In the genomic region with DNA sequence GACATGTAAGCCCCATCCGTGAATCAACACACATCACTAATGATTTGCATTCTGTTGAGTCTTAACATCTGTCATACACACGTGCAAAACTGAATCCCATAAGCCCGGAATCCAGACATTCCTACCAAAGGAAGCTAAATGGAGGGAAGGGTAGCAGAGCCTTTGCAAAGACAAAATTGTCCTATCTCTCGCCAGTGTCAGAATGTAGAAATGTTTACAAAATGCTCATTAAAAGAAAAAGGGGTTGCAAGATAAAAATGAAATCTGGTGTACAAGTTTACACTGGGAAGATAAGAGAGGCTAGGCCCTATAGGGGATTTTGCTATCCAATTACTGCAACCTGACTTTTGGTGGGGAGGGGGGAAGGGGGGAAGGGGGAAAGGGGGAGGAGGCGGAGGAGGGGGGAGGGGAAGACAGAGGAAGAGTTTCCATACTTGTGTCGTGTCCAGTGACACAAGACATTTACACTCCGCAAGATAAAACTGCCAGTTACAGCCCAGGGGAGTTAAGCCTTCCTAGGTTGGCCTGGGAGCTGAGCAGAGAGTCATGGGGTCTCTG, we compare ENCODE assay signal across 30 mouse cellular contexts. TPM values are rescaled to one million over a fixed set of nuclear protein-coding genes. Genes with fewer than 3 reads are reported as not detected.
DNase-seq lines count a peak whose midpoint lies in the region; ATAC-seq and TF ChIP-seq lines count a peak whose summit lies in the region.
"Had no signal": no experiment of that assay in that cellular context is flagged by ENCODE, and none has a peak within 500 bp of the region (broad histone marks: within the 10 kb centered on the region; RNA-seq: fewer than 3 reads in every experiment).

Bmp10 (plus strand) TSS at position 508 of the 558 bp plus-strand sequence.

- ATAC-seq in heart, embryonic 13.5 days (ENCODE audit: extremely low read depth, insufficient number of reproducible peaks, low FRiP score, low TSS enrichment), result no peak
- ATAC-seq in liver, postnatal 0 days, result no peak
- ATAC-seq in kidney, embryonic 15.5 days (replicated peaks; ENCODE audit: low FRiP score), result no peak
- ATAC-seq: activated CD4-positive, CD25-positive, alpha-beta regulatory T cell, adult 4 months; forebrain, embryonic 13.5 days; midbrain, embryonic 13.5 days had no signal

- H3K27ac ChIP-seq in heart, embryonic 13.5 days (replicated peaks), result peak within 1 kb of the TSS; percentile 80
- H3K27ac ChIP-seq in liver, postnatal 0 days (ENCODE audit: low read depth), result peak within 1 kb of the TSS; percentile 52; the same call in 1 of the 2 replicates
- no peak within 1 kb of the TSS for H3K27ac ChIP-seq in kidney, embryonic 15.5 days
- H3K27ac ChIP-seq: embryonic facial prominence, embryonic 13.5 days; forebrain, embryonic 13.5 days; hindbrain, embryonic 12.5 days; left cerebral cortex, adult 2 months; midbrain, embryonic 13.5 days had no signal

- H3K9ac ChIP-seq in heart, embryonic 13.5 days, result peak within 1 kb of the TSS; percentile 78
- H3K9ac ChIP-seq in liver, postnatal 0 days (replicated peaks), result no peak within 1 kb of the TSS
- H3K9ac ChIP-seq in kidney, embryonic 15.5 days, result no peak within 1 kb of the TSS
- H3K9ac ChIP-seq: embryonic facial prominence, embryonic 13.5 days; forebrain, embryonic 13.5 days; hindbrain, embryonic 12.5 days; midbrain, embryonic 13.5 days had no signal

- H3K9me3 ChIP-seq in heart, embryonic 13.5 days, result no peaks in the 10 kb centered on the region
- H3K9me3 ChIP-seq in liver, postnatal 0 days (ENCODE audit: low read length), result no peaks in the 10 kb centered on the region
- no peaks in the 10 kb centered on the region for H3K9me3 ChIP-seq in kidney, embryonic 15.5 days (replicated peaks)
- H3K9me3 ChIP-seq: embryonic facial prominence, embryonic 13.5 days; forebrain, embryonic 13.5 days; hindbrain, embryonic 12.5 days; midbrain, embryonic 13.5 days had no signal

- H3K27me3 ChIP-seq in heart, embryonic 13.5 days (replicated peaks), result peaks cover 84% of the 10 kb centered on the region
- no peaks in the 10 kb centered on the region for H3K27me3 ChIP-seq in liver, postnatal 0 days (ENCODE audit: insufficient read depth, low read length)
- H3K27me3 ChIP-seq in kidney, embryonic 15.5 days, result no peaks in the 10 kb centered on the region
- H3K27me3 ChIP-seq: embryonic facial prominence, embryonic 13.5 days; forebrain, embryonic 13.5 days; hindbrain, embryonic 12.5 days; midbrain, embryonic 13.5 days had no signal

- DNase-seq in heart, adult 18-20 months, result no peak
- DNase-seq in heart, adult 11 months, result no peak
- no peak for DNase-seq in heart, postnatal 14 days
- DNase-seq in liver, postnatal 0 days, result no peak
- DNase-seq in right cerebral cortex, adult 2 months (ENCODE audit: low spot score in 2 of 2), result no peak
- DNase-seq: adrenal gland, adult 8-10 months; cerebellum, adult 11-12 months; cerebellum, postnatal 25 days; gastrocnemius, postnatal 36 days; kidney, adult 18-20 months; kidney, postnatal 10 days; lung, adult 18-20 months; lung, postnatal 14 days; thymus, postnatal 14 days had no signal

- H3K36me3 ChIP-seq in heart, embryonic 13.5 days, result no peaks in the 10 kb centered on the region
- H3K36me3 ChIP-seq in liver, postnatal 0 days (replicated peaks; ENCODE audit: insufficient read depth, low read length), result no peaks in the 10 kb centered on the region
- no peaks in the 10 kb centered on the region for H3K36me3 ChIP-seq in kidney, embryonic 15.5 days
- H3K36me3 ChIP-seq: embryonic facial prominence, embryonic 13.5 days; hindbrain, embryonic 12.5 days; midbrain, embryonic 13.5 days had no signal

- TF ChIP-seq EP300 in liver, postnatal 0 days (IDR thresholded peaks at IDR 0.05; ENCODE audit: low read depth), result no peak

- TF ChIP-seq CTCF in liver, postnatal 0 days (IDR thresholded peaks at IDR 0.05; ENCODE audit: low read depth), result no peak

- intact Hi-C loops in heart, postnatal 14 days (cut with DNase I), result no loop called here

- 44% methylated on average over 7 of the region's 7 CpGs for WGBS in heart, embryonic 13.5 days
- 63% methylated on average over 7 of the region's 7 CpGs for WGBS in liver, postnatal 0 days (ENCODE audit: insufficient replicate concordance)
- 57% methylated on average over 6 of the region's 7 CpGs for WGBS in kidney, embryonic 15.5 days

- peak within 1 kb of the TSS; percentile 53 for H3K4me2 ChIP-seq in heart, embryonic 13.5 days
- no peak within 1 kb of the TSS for H3K4me2 ChIP-seq in liver, postnatal 0 days (ENCODE audit: low read depth, low read length)
- no peak within 1 kb of the TSS for H3K4me2 ChIP-seq in kidney, embryonic 15.5 days
- H3K4me2 ChIP-seq: embryonic facial prominence, embryonic 13.5 days; forebrain, embryonic 13.5 days; hindbrain, embryonic 12.5 days; midbrain, embryonic 13.5 days had no signal

- peak within 1 kb of the TSS; percentile 51 for H3K4me3 ChIP-seq in heart, embryonic 13.5 days
- no peak within 1 kb of the TSS for H3K4me3 ChIP-seq in liver, postnatal 0 days (ENCODE audit: low read depth, low read length)
- no peak within 1 kb of the TSS for H3K4me3 ChIP-seq in kidney, embryonic 15.5 days (replicated peaks)
- H3K4me3 ChIP-seq: embryonic facial prominence, embryonic 13.5 days; erythroblast, embryonic 14.5 days; forebrain, embryonic 13.5 days; hindbrain, embryonic 12.5 days; left cerebral cortex, adult 2 months; megakaryocyte, embryonic 14.5 days; midbrain, embryonic 13.5 days had no signal

- H3K4me1 ChIP-seq in heart, embryonic 13.5 days, result peaks cover 32% of the 10 kb centered on the region
- H3K4me1 ChIP-seq in liver, postnatal 0 days (ENCODE audit: insufficient read depth), result no peaks in the 10 kb centered on the region
- H3K4me1 ChIP-seq in kidney, embryonic 15.5 days, result no peaks in the 10 kb centered on the region
- H3K4me1 ChIP-seq: embryonic facial prominence, embryonic 13.5 days; forebrain, embryonic 13.5 days; hindbrain, embryonic 12.5 days had no signal

RNA-seq across cellular contexts. Expression of gene Bmp10, which starts in this region (rescaled TPM):
- 10 to 100 TPM; 33.7 to 46.0 TPM for total RNA-seq in heart, adult 18-20 months (2021)
- 4.2 and 4.8 TPM in 2 replicates for polyA plus RNA-seq in heart, embryonic 13.5 days (2015; fragmentation: Nextera tagmentation; extraction: Ambion mirVana)
- total RNA-seq in heart, postnatal 14 days (2021), result 10 to 100 TPM; 20.6 to 49.0 TPM
- polyA plus RNA-seq in liver, postnatal 0 days (2015; fragmentation: Nextera tagmentation; extraction: Ambion mirVana), result 0.34 and 0.36 TPM in 2 replicates
- polyA plus RNA-seq in kidney, embryonic 15.5 days (2015; fragmentation: Nextera tagmentation; extraction: Ambion mirVana), result not detected in 2 replicates
- total RNA-seq: adrenal gland, adult 8-10 months; gastrocnemius, adult 18-20 months; gastrocnemius, postnatal 36 days; left cerebral cortex, adult 2 months; left cerebral cortex, postnatal 36 days; monocyte, adult 5-6 weeks; neutrophil, adult 5-6 weeks had no signal
- polyA plus RNA-seq: activated CD4-positive, CD25-positive, alpha-beta regulatory T cell, adult 4 months; embryonic facial prominence, embryonic 13.5 days; erythroblast, embryonic 14.5 days; forebrain, embryonic 13.5 days; hindbrain, embryonic 12.5 days; limb, embryonic 14.5 days; midbrain, embryonic 13.5 days; spleen, adult 2 months had no signal
